Mouse (Mus musculus) liver, embryonic 13.5 days (tissue): ENCODE measurements around the gene Ube2d1. TPM values are rescaled to one million over a fixed set of nuclear protein-coding genes. Genes with fewer than 3 reads are reported as not detected.

Source experiments
- ATAC-seq: fragments of 200-750 bp; cut with Nextera tagmentation; 2 replicates; pipeline ENCODE4 v1.8.0; 2017; ENCODE audit warnings: low read depth, mild to moderate bottlenecking, moderate number of reproducible peaks, moderate library complexity
- DNase-seq: peaks from one replicate; pipeline ENCODE4 v3.0.0; 2022
- H3K27ac ChIP-seq: fragments of 300-500 bp; sonication (generic); 2 replicates; pipeline ENCODE4 v1.5.1; 2015; ENCODE audit warnings: moderate library complexity, mild to moderate bottlenecking, inconsistent platforms
- H3K27me3 ChIP-seq: fragments of 300-500 bp; sonication (generic); 2 replicates; pipeline ENCODE4 v1.6.1; 2015; ENCODE audit warnings: mild to moderate bottlenecking, inconsistent platforms
- H3K36me3 ChIP-seq: fragments of 300-500 bp; sonication (generic); 2 replicates; pipeline ENCODE4 v1.6.1; 2015; ENCODE audit warnings: mild to moderate bottlenecking, inconsistent platforms
- H3K4me1 ChIP-seq: fragments of 300-500 bp; sonication (generic); replicated peaks from 2 replicates; pipeline ENCODE4 v1.6.1; 2015; ENCODE audit warnings: inconsistent platforms
- H3K4me2 ChIP-seq: fragments of 300-500 bp; sonication (generic); 2 replicates; pipeline ENCODE4 v1.6.1; 2015; ENCODE audit warnings: inconsistent platforms, mild to moderate bottlenecking, moderate library complexity
- H3K4me3 ChIP-seq: fragments of 300-500 bp; sonication (generic); replicated peaks from 2 replicates; pipeline ENCODE4 v1.5.1; 2015; ENCODE audit warnings: mild to moderate bottlenecking, inconsistent platforms
- H3K9ac ChIP-seq: fragments of 300-500 bp; sonication (generic); 2 replicates; pipeline ENCODE4 v1.6.1; 2015; ENCODE audit warnings: mild to moderate bottlenecking, inconsistent platforms
- H3K9me3 ChIP-seq: fragments of 300-500 bp; sonication (generic); replicated peaks from 2 replicates; pipeline ENCODE4 v1.6.1; 2016; ENCODE audit warnings: inconsistent platforms
- WGBS: fragments of 180-500 bp; shearing (Covaris S2); methylation state at CpG from one replicate; pipeline ENCODE4 v1.1.7; 2015; ENCODE audit not compliant: insufficient replicate concordance; 5-methylcytosine and 5-hydroxymethylcytosine counted together
- polyA plus RNA-seq: library from polyadenylated mRNA; unstranded; fragments of >200 nt; fragmentation: Nextera tagmentation; extraction: Ambion mirVana; gene quantifications from 2 replicates; pipeline ENCODE4 v1.2.1, GENCODE M21; 2015

The Ube2d1 gene
- polyA plus RNA-seq, 1 experiment from 2014 or later = 7.8 TPM

GRCm38 (mm10) chr10:71223101-71223500 is 62.0 kb downstream of the Ube2d1 start:
- Histone ChIP-seq H3K36me3 (peaks cover 54% of the 10 kb centered on the region), H3K4me1 (peaks cover 4% of the 10 kb centered on the region; the same call in 1 of the 2 replicates), H3K9me3 (no peaks in the 10 kb centered on the region; the same call in 1 of the 2 replicates), H3K4me2 (no peak overlapping the region), H3K27me3 (no peaks in the 10 kb centered on the region), H3K4me3 (no peak overlapping the region), H3K27ac (no peak overlapping the region), H3K9ac (no peak overlapping the region)
- ATAC-seq = no peak
- DNase-seq = no peak
- 80% methylated on average over 5 of the region's 5 CpGs for WGBS

GRCm38 (mm10) chr10:71222639-71223038 is 62.4 kb downstream of the Ube2d1 start:
- peaks cover 52% of the 10 kb centered on the region for H3K36me3 ChIP-seq
- ATAC-seq = no peak

GRCm38 (mm10) chr10:71218228-71218892 is 66.7 kb downstream of the Ube2d1 start:
- Histone ChIP-seq H3K9me3 (no peaks in the 10 kb centered on the region; the same call in 1 of the 2 replicates), H3K4me1 (peaks cover 4% of the 10 kb centered on the region; the same call in 1 of the 2 replicates), H3K9ac (no peak overlapping the region), H3K4me3 (no peak overlapping the region), H3K27ac (no peak overlapping the region), H3K4me2 (no peak overlapping the region), H3K27me3 (no peaks in the 10 kb centered on the region), H3K36me3 (peaks cover 14% of the 10 kb centered on the region)
- 18% methylated on average over 8 of the region's 8 CpGs for WGBS
- DNase-seq (peak; percentile 25), ATAC-seq (peak; percentile 54; the same call in 1 of the 2 replicates)

More at GRCm38 (mm10) chr10:71222639-71223038, 62.4 kb downstream of the Ube2d1 start:
- H3K4me3 ChIP-seq = no peak overlapping the region
- H3K27ac ChIP-seq = no peak overlapping the region
- H3K9ac ChIP-seq = no peak overlapping the region
- WGBS = 80% methylated on average over 2 of the region's 2 CpGs
- no peak for DNase-seq
- H3K27me3 ChIP-seq = no peaks in the 10 kb centered on the region
- H3K9me3 ChIP-seq = no peaks in the 10 kb centered on the region; the same call in 1 of the 2 replicates
- peaks cover 4% of the 10 kb centered on the region; the same call in 1 of the 2 replicates for H3K4me1 ChIP-seq
- H3K4me2 ChIP-seq = no peak overlapping the region

- Histone ChIP-seq H3K9me3 (no peaks in the 10 kb centered on the region), H3K36me3 (no peaks in the 10 kb centered on the region), H3K27me3 (no peaks in the 10 kb centered on the region), H3K4me1 (peaks cover 4% of the 10 kb centered on the region; the same call in 1 of the 2 replicates), H3K27ac (no peak overlapping the region), H3K4me3 (no peak overlapping the region), H3K4me2 (no peak overlapping the region), H3K9ac (no peak overlapping the region)
- 59% methylated on average over 9 of the region's 9 CpGs for WGBS
- ATAC-seq (no peak), DNase-seq (no peak)
These were observed 69.1 kb downstream of the Ube2d1 start for GRCm38 (mm10) chr10:71215996-71216395.

Other genes with a start within 250 kb of the Ube2d1 start
- gene Bicc1, start 125.6 kb downstream of the Ube2d1 start, polyA plus RNA-seq = 2.6 and 3.0 TPM in 2 replicates
- 54.8 and 65.0 TPM in 2 replicates for gene Tfam, start 47.0 kb downstream of the Ube2d1 start, polyA plus RNA-seq
- 101 and 103 TPM in 2 replicates for gene Cisd1, start 59.7 kb upstream of the Ube2d1 start, polyA plus RNA-seq
- gene Ipmk, start 62.5 kb upstream of the Ube2d1 start, polyA plus RNA-seq = 8.3 and 11.2 TPM in 2 replicates